Mouse (Mus musculus): ENCODE data around the gene Olfr1180. TPM values are rescaled to one million over a fixed set of nuclear protein-coding genes. Genes with fewer than 3 reads are reported as not detected.
"Not testable (repeated sequence)": the region's sequence is repeated elsewhere in the genome, so short reads cannot be mapped to it uniquely, and the experiment has no call there.

Gene Olfr1180
- polyA plus RNA-seq (2014; fragmentation: Nextera tagmentation; extraction: Ambion mirVana), result not detected in 2 replicates

DNA sequence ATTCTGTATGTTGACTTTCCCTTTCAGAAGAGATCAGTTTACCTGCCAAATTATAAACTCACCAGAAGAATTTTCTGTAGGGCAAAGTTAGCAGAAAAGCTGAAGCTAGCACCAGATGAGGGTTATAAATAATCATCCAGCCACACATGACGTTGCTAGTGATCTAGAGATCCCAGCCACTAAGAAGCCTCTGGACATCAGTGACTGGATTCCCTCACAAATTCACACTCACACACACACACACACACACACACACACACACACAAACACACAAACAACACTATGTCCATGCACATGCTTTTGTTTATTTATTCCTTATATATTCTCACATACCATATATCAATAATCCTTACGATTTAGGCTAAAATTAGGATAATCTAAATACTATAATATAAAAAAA lies at the start of gene Olfr1180:
Gene Olfr1180, minus strand, starts transcription at position 101 of the 400 bp plus-strand sequence.
- H3K9ac ChIP-seq (ENCODE audit: low read length), result no peak within 1 kb of the TSS
- H3K27ac ChIP-seq (ENCODE audit: low read depth, low read length), result no peak within 1 kb of the TSS
- ATAC-seq (replicated peaks; ENCODE audit: low FRiP score) (no peak), DNase-seq (ENCODE audit: low spot score) (no peak)
- no peaks in the 10 kb centered on the region for H3K36me3 ChIP-seq (ENCODE audit: control insufficient read depth, insufficient read depth, low read length)
- H3K27me3 ChIP-seq (ENCODE audit: control insufficient read depth, insufficient read depth, low read length), result no peaks in the 10 kb centered on the region
- no peak within 1 kb of the TSS for H3K4me3 ChIP-seq (ENCODE audit: low read depth, low read length)
- 78% methylated on average over 2 of the region's 2 CpGs for WGBS
- no peaks in the 10 kb centered on the region for H3K9me3 ChIP-seq (ENCODE audit: control insufficient read depth, low read length)
- H3K4me1 ChIP-seq (replicated peaks; ENCODE audit: control insufficient read depth, insufficient read depth, low read length), result no peaks in the 10 kb centered on the region
- no peak within 1 kb of the TSS for H3K4me2 ChIP-seq (ENCODE audit: low read depth, low read length, severe bottlenecking)

DNA sequence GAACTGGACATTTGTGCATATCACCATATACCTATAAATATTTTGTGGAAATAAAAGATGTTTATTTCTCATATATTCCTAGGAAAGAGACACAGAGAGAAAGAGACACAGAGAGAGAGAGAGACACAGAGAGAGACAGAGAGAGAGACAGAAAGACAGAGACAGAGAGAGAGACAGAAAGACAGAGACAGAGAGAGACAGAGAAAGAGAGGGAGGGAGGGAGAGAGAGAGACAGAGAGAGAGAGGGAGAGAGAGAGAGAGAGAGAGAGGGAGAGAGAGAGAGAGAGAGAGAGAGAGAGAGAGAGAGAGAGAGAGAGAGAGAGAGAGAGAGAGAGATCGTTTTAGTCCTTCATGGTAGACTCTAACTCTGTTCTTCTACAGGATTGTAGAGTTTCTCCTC lies 35.6 kb upstream of the Olfr1180 start, which contains the start of gene Olfr1183:
Gene Olfr1183, plus strand, starts transcription at position 301 of the 400 bp plus-strand sequence.
- not testable (repeated sequence) for ATAC-seq (replicated peaks; ENCODE audit: low FRiP score); H3K27me3 ChIP-seq (ENCODE audit: control insufficient read depth, insufficient read depth, low read length); DNase-seq (ENCODE audit: low spot score); H3K4me3 ChIP-seq (ENCODE audit: low read depth, low read length); H3K9ac ChIP-seq (ENCODE audit: low read length); H3K36me3 ChIP-seq (ENCODE audit: control insufficient read depth, insufficient read depth, low read length); H3K9me3 ChIP-seq (ENCODE audit: control insufficient read depth, low read length); H3K4me2 ChIP-seq (ENCODE audit: low read depth, low read length, severe bottlenecking); H3K27ac ChIP-seq (ENCODE audit: low read depth, low read length); H3K4me1 ChIP-seq (replicated peaks; ENCODE audit: control insufficient read depth, insufficient read depth, low read length)
- 79% methylated on average over 1 of the region's 1 CpGs for WGBS

GRCm38 (mm10) chr2:88449031-88449430 lies 30.1 kb upstream of the Olfr1180 start, which contains the start of gene Gm13757:
Gene Gm13757 (minus strand): TSS chr2:88449131.
- 93% methylated on average over 1 of the region's 1 CpGs for WGBS
- Histone ChIP-seq H3K36me3 (ENCODE audit: control insufficient read depth, insufficient read depth, low read length) (no peaks in the 10 kb centered on the region), H3K4me2 (ENCODE audit: low read depth, low read length, severe bottlenecking) (no peak within 1 kb of the TSS), H3K4me3 (ENCODE audit: low read depth, low read length) (no peak within 1 kb of the TSS), H3K9ac (ENCODE audit: low read length) (no peak within 1 kb of the TSS), H3K9me3 (ENCODE audit: control insufficient read depth, low read length) (no peaks in the 10 kb centered on the region), H3K4me1 (replicated peaks; ENCODE audit: control insufficient read depth, insufficient read depth, low read length) (no peaks in the 10 kb centered on the region), H3K27ac (ENCODE audit: low read depth, low read length) (no peak within 1 kb of the TSS), H3K27me3 (ENCODE audit: control insufficient read depth, insufficient read depth, low read length) (no peaks in the 10 kb centered on the region)
- ATAC-seq (replicated peaks; ENCODE audit: low FRiP score) (no peak), DNase-seq (ENCODE audit: low spot score) (no peak)

- no peaks in the 10 kb centered on the region for H3K9me3 ChIP-seq (ENCODE audit: control insufficient read depth, low read length)
- ATAC-seq (replicated peaks; ENCODE audit: low FRiP score) (no peak), DNase-seq (ENCODE audit: low spot score) (no peak)
- H3K27ac ChIP-seq (ENCODE audit: low read depth, low read length), result no peak within 1 kb of the TSS
- H3K4me1 ChIP-seq (replicated peaks; ENCODE audit: control insufficient read depth, insufficient read depth, low read length), result no peaks in the 10 kb centered on the region
- H3K4me2 ChIP-seq (ENCODE audit: low read depth, low read length, severe bottlenecking), result no peak within 1 kb of the TSS
- no peak within 1 kb of the TSS for H3K4me3 ChIP-seq (ENCODE audit: low read depth, low read length)
- WGBS, result 87% methylated on average over 1 of the region's 1 CpGs
- H3K36me3 ChIP-seq (ENCODE audit: control insufficient read depth, insufficient read depth, low read length), result no peaks in the 10 kb centered on the region
- no peaks in the 10 kb centered on the region for H3K27me3 ChIP-seq (ENCODE audit: control insufficient read depth, insufficient read depth, low read length)
- no peak within 1 kb of the TSS for H3K9ac ChIP-seq (ENCODE audit: low read length)
Measured at GRCm38 (mm10) chr2:88426071-88426470, 7.1 kb upstream of the Olfr1180 start, which contains the start of gene Olfr1181. Gene Olfr1181 (minus strand): TSS chr2:88426171.

GRCm38 (mm10) chr2:88406353-88406752 lies 12.6 kb downstream of the Olfr1180 start, which contains the start of gene Olfr1179:
Gene Olfr1179 (minus strand): TSS chr2:88406453.
- DNase-seq (ENCODE audit: low spot score) (no peak), ATAC-seq (replicated peaks; ENCODE audit: low FRiP score) (no peak)
- H3K27me3 ChIP-seq (ENCODE audit: control insufficient read depth, insufficient read depth, low read length), result no peaks in the 10 kb centered on the region
- H3K27ac ChIP-seq (ENCODE audit: low read depth, low read length), result no peak within 1 kb of the TSS
- H3K4me3 ChIP-seq (ENCODE audit: low read depth, low read length), result no peak within 1 kb of the TSS
- H3K9me3 ChIP-seq (ENCODE audit: control insufficient read depth, low read length), result no peaks in the 10 kb centered on the region
- no peak within 1 kb of the TSS for H3K9ac ChIP-seq (ENCODE audit: low read length)
- no peaks in the 10 kb centered on the region for H3K4me1 ChIP-seq (replicated peaks; ENCODE audit: control insufficient read depth, insufficient read depth, low read length)
- 94% methylated on average over 3 of the region's 3 CpGs for WGBS
- H3K36me3 ChIP-seq (ENCODE audit: control insufficient read depth, insufficient read depth, low read length), result no peaks in the 10 kb centered on the region
- no peak within 1 kb of the TSS for H3K4me2 ChIP-seq (ENCODE audit: low read depth, low read length, severe bottlenecking)

DNA sequence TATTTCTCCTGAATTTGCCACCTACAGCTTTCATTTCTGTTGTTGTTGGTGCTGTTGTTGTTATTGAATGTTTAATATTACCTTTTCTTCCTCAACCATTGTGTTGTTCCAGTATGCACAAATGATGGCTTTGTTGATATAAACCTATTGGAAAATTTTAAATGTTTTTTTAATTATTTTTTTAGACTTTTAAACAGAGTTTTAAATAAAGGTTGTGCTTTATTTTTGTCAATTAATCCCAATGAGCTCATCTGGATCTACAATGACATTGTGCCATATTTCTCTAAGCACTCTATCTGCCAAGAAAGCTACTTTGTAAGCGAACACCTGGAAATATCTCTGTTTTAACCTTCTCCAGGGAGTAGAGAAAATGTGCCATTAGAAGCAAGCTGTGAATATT lies 32.2 kb downstream of the Olfr1180 start, which contains the start of gene Olfr1178:
Gene Olfr1178, plus strand, starts transcription at position 301 of the 400 bp plus-strand sequence.
- DNase-seq (ENCODE audit: low spot score) (no peak), ATAC-seq (replicated peaks; ENCODE audit: low FRiP score) (no peak)
- Histone ChIP-seq H3K9me3 (ENCODE audit: control insufficient read depth, low read length) (no peaks in the 10 kb centered on the region), H3K4me2 (ENCODE audit: low read depth, low read length, severe bottlenecking) (no peak within 1 kb of the TSS), H3K27me3 (ENCODE audit: control insufficient read depth, insufficient read depth, low read length) (no peaks in the 10 kb centered on the region), H3K9ac (ENCODE audit: low read length) (no peak within 1 kb of the TSS), H3K4me1 (replicated peaks; ENCODE audit: control insufficient read depth, insufficient read depth, low read length) (no peaks in the 10 kb centered on the region), H3K4me3 (ENCODE audit: low read depth, low read length) (no peak within 1 kb of the TSS), H3K27ac (ENCODE audit: low read depth, low read length) (no peak within 1 kb of the TSS), H3K36me3 (ENCODE audit: control insufficient read depth, insufficient read depth, low read length) (no peaks in the 10 kb centered on the region)
- 79% methylated on average over 1 of the region's 1 CpGs for WGBS

Other genes starting within 250 kb of the Olfr1180 start
- gene Olfr1168, start 237.3 kb downstream of the Olfr1180 start, polyA plus RNA-seq (2014; fragmentation: Nextera tagmentation; extraction: Ambion mirVana), result not detected in 2 replicates
- gene Olfr1170, start 190.8 kb downstream of the Olfr1180 start, polyA plus RNA-seq (2014; fragmentation: Nextera tagmentation; extraction: Ambion mirVana), result not detected in 2 replicates
- gene Olfr1173, start 139.3 kb downstream of the Olfr1180 start, polyA plus RNA-seq (2014; fragmentation: Nextera tagmentation; extraction: Ambion mirVana), result not detected in 2 replicates
- gene Olfr1174-ps, start 104.0 kb downstream of the Olfr1180 start, polyA plus RNA-seq (2014; fragmentation: Nextera tagmentation; extraction: Ambion mirVana), result not detected in 2 replicates
- gene Olfr1175-ps, start 91.9 kb downstream of the Olfr1180 start, polyA plus RNA-seq (2014; fragmentation: Nextera tagmentation; extraction: Ambion mirVana), result not detected in 2 replicates
- not detected in 2 replicates for gene Olfr1176, start 82.4 kb downstream of the Olfr1180 start, polyA plus RNA-seq (2014; fragmentation: Nextera tagmentation; extraction: Ambion mirVana)
- not detected in 2 replicates for gene Olfr1177-ps, start 72.7 kb downstream of the Olfr1180 start, polyA plus RNA-seq (2014; fragmentation: Nextera tagmentation; extraction: Ambion mirVana)
- gene Olfr1178, start 32.1 kb downstream of the Olfr1180 start, polyA plus RNA-seq (2014; fragmentation: Nextera tagmentation; extraction: Ambion mirVana), result not detected in 2 replicates
- gene Olfr1179, start 12.7 kb downstream of the Olfr1180 start, polyA plus RNA-seq (2014; fragmentation: Nextera tagmentation; extraction: Ambion mirVana), result not detected in 2 replicates
- gene Olfr1181, start 7.0 kb upstream of the Olfr1180 start, polyA plus RNA-seq (2014; fragmentation: Nextera tagmentation; extraction: Ambion mirVana), result not detected in 2 replicates
- gene Gm13757, start 30.0 kb upstream of the Olfr1180 start, polyA plus RNA-seq (2014; fragmentation: Nextera tagmentation; extraction: Ambion mirVana), result not detected in 2 replicates
- not detected in 2 replicates for gene Olfr1183, start 35.7 kb upstream of the Olfr1180 start, polyA plus RNA-seq (2014; fragmentation: Nextera tagmentation; extraction: Ambion mirVana)
- not detected in 2 replicates for gene Olfr1184, start 64.4 kb upstream of the Olfr1180 start, polyA plus RNA-seq (2014; fragmentation: Nextera tagmentation; extraction: Ambion mirVana)
- not detected in 2 replicates for gene Olfr1185-ps1, start 74.2 kb upstream of the Olfr1180 start, polyA plus RNA-seq (2014; fragmentation: Nextera tagmentation; extraction: Ambion mirVana)
- gene Olfr1186, start 99.4 kb upstream of the Olfr1180 start, polyA plus RNA-seq (2014; fragmentation: Nextera tagmentation; extraction: Ambion mirVana), result not detected in 2 replicates
- not detected in 2 replicates for gene Olfr1188, start 137.8 kb upstream of the Olfr1180 start, polyA plus RNA-seq (2014; fragmentation: Nextera tagmentation; extraction: Ambion mirVana)
- not detected in 2 replicates for gene Olfr1189, start 167.3 kb upstream of the Olfr1180 start, polyA plus RNA-seq (2014; fragmentation: Nextera tagmentation; extraction: Ambion mirVana)
- not detected in 2 replicates for gene Olfr1191-ps1, start 221.4 kb upstream of the Olfr1180 start, polyA plus RNA-seq (2014; fragmentation: Nextera tagmentation; extraction: Ambion mirVana)
- gene Olfr1192-ps1, start 229.4 kb upstream of the Olfr1180 start, polyA plus RNA-seq (2014; fragmentation: Nextera tagmentation; extraction: Ambion mirVana), result not detected in 2 replicates

Data from forebrain, embryonic 11.5 days (tissue).